Mouse (Mus musculus): ENCODE measurements around the gene Tdpoz4.
"Not testable (repeated sequence)": the region's sequence is repeated elsewhere in the genome, so short reads cannot be mapped to it uniquely, and the experiment has no call there.

The Tdpoz4 gene

DNA sequence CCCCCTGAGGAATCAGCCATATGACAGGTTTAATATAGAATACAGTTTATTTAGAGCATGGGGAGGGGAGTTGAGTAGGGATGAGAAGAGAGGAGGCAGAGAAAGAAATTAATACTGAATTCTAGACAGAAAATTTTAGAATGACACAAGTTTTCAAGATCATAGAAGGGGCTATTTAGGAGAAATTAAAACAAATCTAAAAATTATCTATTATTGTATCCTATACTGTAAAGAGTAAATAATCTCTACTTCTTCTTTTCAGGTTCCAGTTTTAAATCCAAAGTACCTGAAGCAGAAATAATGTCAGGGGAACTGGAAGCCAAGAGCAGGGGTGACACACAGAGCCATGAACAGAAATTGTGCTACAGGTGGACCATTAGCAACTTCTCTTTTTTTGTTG is at the start of gene Tdpoz4:
TSS of gene Tdpoz4 (plus strand) at position 301 of the 400 bp plus-strand sequence.
- not testable (repeated sequence) for DNase-seq

DNA sequence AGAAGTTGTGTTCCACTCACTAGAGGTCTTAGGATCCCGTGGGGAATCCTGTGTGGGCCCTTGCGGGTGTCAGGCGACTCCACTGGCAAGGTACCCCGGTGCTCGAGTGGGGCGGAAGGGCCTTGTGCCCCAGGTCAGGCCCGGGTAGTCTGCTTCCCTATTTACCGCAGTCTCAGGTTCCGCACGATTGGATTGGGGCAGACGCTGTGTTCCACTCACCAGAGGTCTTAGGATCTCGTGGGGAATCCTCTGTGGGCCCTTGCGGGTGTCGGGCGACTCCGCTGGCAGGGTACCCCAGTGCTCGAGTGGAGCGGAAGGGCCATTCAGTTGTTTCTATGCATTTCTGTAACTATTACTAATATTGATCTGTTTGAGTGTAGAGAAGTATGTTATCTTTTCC is 42.2 kb upstream of the Tdpoz4 start:
- not testable (repeated sequence) for DNase-seq

DNA sequence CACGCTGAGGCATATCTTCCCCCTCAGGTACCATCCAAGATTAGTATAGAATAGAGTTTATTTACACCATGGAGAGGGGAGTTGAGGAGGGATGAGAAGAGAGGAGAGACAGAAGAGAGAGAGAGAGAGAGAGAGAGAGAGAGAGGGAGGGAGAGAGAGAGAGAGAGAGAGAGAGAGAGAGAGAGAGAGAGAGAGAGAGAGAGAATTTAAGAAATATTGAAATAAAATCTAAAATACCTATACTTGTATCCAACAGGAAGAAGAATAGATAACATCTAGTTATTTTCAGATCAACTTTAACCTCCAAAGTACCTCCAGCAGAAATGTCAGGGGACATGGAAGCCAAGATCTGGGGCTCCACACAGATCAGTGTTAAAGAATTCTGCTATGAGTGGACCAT is 23.5 kb upstream of the Tdpoz4 start, which contains the start of gene Gm5773:
TSS of gene Gm5773 (plus strand) at position 301 of the 400 bp plus-strand sequence.
- not testable (repeated sequence) for DNase-seq

DNA sequence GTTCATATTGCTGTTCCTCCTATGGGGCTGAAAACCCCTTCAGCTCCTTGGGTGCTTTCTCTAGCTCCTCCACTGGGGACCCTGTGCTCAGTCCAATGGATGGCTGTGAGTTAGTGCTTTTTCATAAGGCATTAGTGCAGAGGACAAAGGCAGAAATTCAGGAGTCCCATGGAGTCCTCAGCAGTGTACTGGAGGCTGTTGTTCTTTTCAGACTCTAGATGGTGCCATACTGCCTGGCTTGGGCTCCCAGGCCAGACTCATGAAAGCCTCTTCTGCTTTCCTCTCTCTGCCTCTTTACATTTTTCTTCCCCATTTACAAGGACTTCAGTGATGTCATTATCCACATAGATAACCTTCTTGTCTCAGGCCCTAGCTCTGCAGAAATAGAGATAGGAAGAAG is 17.1 kb downstream of the Tdpoz4 start:
- not testable (repeated sequence) for DNase-seq

DNA sequence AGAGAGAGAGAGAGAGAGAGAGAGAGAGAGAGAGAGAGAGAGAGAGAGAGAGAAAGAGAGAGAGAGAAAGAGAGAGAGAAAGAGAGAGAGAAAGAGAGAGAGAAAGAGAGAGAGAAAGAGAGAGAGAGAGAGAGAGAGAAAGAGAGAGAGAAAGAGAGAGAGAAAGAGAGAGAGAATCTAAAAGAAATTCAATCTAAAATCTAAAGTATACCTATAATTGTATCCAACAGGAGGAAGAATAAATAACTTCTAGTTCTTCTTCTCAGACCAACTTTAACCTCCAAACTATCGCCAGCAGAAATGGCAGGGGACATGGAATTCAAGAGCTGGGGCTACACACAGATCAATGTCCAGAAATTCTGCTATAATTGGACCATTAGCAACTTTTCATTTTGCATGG is 29.5 kb downstream of the Tdpoz4 start, which contains the start of gene Tdpoz3:
TSS of gene Tdpoz3 (plus strand) at position 301 of the 400 bp plus-strand sequence.
- DNase-seq = not testable (repeated sequence)
